Mouse (Mus musculus) c-Kit-positive CD71-positive TER-119-negative erythroid progenitor cells, embryonic 14.5 days (primary cell): ENCODE measurements around the gene Spint4.

Experiments
- DNase-seq: peaks from one replicate; pipeline ENCODE4 v3.0.0-alpha.2; 2013; ENCODE audit warnings: low read depth

Spint4 gene

GRCm38 (mm10) chr2:164733259-164733658 lies 35.0 kb downstream of the Spint4 start:
- DNase-seq: no peak

- DNase-seq: no peak
Measured at GRCm38 (mm10) chr2:164734839-164735238, 36.5 kb downstream of the Spint4 start.

DNA sequence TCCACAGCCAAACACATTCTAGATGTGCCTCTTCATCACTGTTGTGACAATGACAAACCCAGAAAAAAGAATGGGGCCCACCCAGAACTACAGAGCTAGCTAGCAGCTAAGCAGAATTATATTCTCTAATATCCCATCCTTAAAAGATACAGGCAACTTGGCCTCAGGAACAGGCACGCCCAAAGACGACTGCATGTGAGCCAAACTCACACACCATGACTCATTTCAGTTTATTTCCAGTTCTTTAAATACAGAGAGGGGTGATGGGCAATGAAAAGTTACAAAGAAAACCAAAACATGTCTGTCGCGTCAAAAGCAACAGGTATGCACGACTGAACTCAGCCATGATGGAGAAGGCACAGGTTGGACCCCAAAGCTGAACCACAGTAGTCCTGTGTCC lies 37.1 kb downstream of the Spint4 start:
- no peak for DNase-seq

GRCm38 (mm10) chr2:164737377-164738090 lies 39.2 kb downstream of the Spint4 start:
- DNase-seq: no peak

DNA sequence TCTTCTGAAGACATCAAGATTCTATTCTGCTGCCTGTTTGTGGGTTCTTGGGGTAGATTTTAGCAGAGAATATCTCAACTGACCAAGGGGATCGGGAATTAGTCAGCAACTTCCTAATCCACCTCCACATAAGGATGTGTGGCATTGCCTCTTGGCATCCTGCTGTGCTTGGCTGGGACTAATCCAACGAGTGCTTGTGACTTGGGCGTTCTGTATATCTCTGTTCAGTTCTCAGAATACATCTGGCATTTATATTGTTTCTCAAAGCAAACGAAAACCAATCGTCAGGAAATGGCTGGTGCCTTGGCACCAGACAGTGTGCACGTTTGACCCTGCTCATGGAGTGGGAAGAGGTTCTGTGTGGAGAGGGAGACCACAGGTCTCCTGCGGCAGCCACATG lies 41.6 kb downstream of the Spint4 start:
- no peak for DNase-seq

DNA sequence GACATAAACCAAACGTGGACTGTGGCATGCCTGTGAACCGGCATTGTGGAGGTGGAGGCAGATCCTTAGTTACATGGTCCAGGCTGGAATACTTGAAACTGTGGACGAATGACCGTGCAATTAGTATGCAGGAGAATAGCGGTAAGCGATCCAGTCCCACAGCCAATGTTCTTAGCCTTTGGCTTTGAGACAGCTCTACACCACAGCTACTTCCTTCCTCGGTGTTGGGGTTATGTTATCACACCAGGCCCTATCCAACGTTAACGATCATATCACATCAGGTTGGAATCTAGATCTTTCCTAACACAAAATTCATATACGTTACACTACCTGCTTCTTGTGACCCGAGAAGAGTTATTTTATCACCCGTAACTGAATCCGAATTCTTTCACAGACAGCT lies 46.7 kb downstream of the Spint4 start:
- no peak for DNase-seq

DNA sequence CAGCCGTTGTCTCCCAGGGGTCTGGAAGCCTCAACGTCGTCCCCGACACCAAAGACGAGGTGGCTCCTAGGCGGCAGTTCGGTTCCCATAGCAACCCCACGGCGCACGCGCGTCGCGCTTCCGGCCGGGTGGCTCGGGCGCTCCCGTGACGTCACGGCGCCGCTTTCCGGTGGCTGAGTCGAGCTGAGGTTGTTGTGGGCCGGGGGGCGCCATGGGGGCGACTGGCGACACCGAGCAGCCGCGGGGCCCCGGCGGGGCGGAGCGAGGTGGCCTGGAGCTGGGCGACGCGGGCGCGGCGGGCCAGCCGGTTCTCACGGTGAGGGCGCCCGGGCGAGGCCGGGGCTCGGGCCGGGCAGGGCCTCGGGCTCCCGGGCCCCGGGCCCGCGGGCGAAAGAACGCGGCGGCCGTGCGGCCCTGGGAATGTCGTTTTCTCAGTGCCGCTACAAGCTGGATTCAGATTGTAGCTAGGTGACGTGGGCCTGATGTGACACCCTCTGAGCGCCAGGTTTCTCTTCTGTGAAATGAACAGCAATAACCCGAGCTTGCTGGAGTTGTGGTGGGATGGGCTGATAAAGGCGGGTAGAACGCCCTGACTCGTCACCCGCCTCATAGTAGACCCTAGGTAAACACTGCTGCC lies 47.7 kb downstream of the Spint4 start, which contains the start of the genes Wfdc3 and Dnttip1:
TSS of gene Wfdc3 (minus strand) at position 89 of the 637 bp plus-strand sequence.
TSS of gene Dnttip1 (plus strand) at position 141 of the 637 bp plus-strand sequence.
- peak; percentile 84 for DNase-seq

DNA sequence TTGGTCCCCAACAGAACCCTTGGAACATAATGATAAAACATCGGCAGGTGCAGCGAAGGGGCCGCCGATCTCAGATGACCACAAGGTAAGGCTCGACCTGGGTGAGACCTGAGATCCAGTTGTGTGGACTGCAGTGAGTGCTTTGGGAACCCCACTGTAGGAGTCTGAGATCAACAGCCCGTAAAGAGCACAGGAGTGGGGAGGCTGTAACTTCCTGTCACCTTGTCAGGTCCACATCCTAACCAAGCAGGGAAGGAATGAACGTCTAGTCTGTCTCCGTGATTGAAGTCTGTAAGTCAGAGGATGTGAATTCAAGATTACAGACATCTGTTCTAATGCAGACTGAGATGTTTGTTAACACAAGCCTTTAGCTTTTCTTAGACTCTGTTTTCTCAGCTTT lies 48.4 kb downstream of the Spint4 start:
- no peak for DNase-seq

GRCm38 (mm10) chr2:164748191-164748590 lies 49.9 kb downstream of the Spint4 start:
- no peak for DNase-seq

DNA sequence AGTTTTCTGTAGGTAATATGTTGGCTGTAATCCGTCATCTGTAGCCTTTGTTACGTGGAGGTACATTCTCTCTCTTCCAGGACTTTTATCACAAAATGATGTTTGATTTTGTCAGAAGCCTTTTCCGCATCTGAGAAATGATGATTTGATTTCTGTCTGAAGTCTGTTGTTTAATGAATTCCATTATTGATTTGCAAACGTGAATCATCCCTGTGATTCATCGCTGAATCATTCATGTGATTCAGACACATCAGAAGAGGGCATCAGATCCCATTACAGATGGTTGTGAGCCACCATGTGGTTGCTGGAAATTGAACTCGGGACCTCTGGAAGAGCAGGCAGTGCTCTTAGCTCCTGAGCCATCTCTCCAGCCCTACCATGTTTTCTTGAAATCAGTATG lies 50.7 kb downstream of the Spint4 start:
- no peak for DNase-seq
